Mouse (Mus musculus) mature B cell (primary cell): ENCODE results near the gene Cdk12.

ENCODE experiments used
- in situ Hi-C: fragments of 300-500 bp; cut with MboI; formaldehyde crosslinking; loops from 2 replicates; pipeline ENCODE4 v1.14.3; 2019

The Cdk12 gene

DNA sequence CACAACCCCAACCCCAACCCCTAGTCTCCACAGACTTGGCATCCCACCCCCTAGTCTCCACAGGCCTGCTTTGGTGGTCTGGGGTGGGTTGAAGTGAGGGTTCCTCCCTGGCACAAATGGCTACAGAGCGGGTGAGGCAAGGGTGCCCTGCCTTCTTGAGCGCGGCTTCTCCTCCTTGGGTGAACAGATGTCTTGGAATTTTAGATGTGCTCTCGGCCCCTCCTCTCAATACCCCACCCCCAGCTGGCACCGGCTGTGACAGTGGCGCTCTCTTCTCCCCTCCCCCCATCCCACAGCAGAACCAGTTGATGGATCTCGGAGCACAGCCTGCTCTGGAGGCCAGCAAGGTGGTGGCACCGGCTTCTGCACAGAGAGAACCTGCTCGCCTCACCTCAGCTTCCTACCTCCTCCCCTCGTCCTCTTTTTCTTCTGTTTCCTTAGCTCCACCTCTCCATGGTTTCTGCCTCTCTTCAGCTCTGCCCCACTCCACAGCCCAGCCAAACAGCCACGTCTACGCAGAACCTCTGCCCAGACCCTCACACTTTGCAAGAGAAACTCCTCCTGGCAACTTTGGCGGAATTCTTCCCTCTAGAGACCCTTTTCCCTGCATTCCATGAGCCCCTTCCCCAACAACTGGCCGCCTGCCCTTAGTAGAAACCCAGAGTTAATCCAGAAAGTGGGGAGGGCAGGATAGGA is 115.7 kb downstream of the Cdk12 start:
- in situ Hi-C loops: no loop called here

DNA sequence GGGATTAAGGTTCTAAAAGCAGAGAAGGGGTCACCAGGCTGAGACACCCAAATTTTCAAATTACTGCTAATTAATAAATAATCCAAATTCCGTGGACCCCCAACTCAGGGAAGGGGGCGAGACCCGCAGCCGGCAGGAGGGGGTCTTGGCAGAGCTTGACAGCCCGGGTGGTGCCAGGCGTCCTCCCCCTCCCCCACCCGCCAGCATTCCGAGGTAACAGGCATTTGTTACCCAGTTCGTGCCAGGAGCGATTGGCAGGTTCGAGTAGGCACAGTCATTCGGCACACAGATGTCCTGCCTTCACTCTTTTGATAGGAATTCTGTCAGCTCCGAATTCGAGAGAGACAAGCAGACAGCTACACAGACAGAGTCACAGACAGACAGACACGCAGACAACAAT is 116.3 kb downstream of the Cdk12 start:
- in situ Hi-C loops: no loop called here

DNA sequence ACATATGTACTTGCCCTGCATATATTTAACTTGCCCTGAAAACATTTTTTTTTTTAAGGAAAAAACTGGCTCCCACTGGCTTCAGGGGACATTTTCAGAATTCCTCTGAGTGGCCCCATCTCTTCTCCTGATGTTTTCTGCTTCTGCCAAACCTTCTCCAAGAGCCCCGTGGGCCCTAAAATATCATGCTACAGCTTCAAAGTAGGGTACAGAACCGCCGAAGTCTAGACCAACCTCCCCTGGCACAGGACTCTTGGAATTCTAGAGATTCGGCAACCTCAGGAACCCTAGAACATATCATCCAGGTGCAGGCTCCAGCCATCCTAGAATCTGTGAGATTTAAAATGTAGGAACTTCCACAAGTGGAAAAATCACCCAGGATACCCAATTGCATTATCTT is 116.7 kb downstream of the Cdk12 start:
- in situ Hi-C loops: no loop called here

DNA sequence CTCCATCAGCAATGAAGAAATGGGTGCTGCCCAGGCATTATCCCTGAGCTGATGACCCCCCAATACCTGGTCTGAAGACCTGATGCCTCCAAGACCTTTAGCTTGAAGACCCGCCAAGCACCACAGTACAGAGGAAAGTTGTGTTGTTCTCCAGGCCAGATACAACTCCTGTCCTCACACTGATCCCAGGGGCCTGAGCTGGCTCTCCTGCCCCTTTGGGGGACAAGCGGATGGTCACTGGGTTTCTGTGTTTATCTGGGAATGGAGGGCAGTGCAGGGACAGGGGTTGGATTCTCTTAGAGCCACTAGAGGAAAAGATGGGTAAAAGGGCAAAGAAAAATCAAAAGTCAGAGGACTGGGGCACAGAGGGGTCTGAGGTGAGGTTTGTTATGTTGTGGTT is 117.1 kb downstream of the Cdk12 start:
- in situ Hi-C loops: no loop called here

GRCm38 (mm10) chr11:98320381-98320780 is 117.5 kb downstream of the Cdk12 start:
- in situ Hi-C loops: no loop called here

- in situ Hi-C loops: no loop called here
These were observed 118.2 kb downstream of the Cdk12 start for GRCm38 (mm10) chr11:98320806-98321676.

GRCm38 (mm10) chr11:98321677-98322003 is 118.8 kb downstream of the Cdk12 start:
- in situ Hi-C loops: no loop called here

- in situ Hi-C loops: no loop called here
These were observed 119.3 kb downstream of the Cdk12 start for GRCm38 (mm10) chr11:98322159-98322558.

- in situ Hi-C loops: no loop called here
These were observed 120.4 kb downstream of the Cdk12 start for GRCm38 (mm10) chr11:98323136-98323866.

DNA sequence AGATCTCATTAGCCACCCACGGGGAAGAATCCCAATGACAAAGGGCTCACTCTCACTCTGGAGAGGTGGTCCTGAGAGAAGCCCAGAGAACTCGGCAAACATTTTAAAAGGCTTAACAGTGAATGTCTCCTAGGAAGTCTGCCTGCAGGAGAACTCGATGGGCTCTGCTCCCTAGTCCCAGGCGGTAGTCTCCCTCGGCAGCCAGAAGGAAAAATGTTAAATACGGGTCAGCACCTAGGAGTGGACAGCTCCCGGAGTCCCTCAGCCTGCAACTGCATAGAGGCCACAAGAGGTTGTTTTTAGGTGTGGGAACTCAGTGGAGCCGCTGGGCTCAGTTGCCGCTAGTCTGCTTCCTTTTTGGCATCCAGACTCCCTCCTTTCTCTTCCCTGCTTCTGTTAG is 121.1 kb downstream of the Cdk12 start:
- in situ Hi-C loops: no loop called here

DNA sequence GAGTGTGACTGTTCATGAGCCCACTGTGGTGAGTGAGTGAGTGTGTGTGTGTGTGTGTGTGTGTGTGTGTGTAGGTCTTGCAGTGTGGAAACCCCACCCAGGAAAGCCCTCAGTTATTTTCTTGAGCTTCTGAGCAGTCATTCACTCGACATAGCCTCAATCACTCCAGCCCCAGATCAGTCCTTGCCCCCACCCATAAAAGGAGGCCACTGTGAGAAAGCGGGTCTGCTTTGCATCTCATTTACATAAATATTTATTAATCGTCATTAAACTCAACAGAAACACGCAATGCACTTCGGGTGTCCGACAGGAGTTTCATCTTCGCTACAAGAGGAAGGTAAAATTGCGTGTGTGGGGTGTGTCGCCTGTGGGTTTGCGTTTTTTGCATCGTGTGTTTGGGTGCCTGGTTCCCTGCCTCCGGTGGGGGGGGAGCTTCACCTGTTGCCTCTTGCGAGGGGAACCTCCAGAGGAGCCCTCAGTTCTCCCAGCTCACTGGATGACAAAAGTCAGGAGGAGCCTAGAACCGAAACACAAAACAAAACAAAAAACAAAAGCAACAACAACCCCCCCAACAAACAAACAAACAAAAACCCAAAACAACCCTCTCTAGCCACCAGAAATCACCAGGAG is 122.4 kb downstream of the Cdk12 start:
- in situ Hi-C loops: no loop called here

- in situ Hi-C loops: no loop called here
These were observed 123.0 kb downstream of the Cdk12 start for GRCm38 (mm10) chr11:98325821-98326218.

DNA sequence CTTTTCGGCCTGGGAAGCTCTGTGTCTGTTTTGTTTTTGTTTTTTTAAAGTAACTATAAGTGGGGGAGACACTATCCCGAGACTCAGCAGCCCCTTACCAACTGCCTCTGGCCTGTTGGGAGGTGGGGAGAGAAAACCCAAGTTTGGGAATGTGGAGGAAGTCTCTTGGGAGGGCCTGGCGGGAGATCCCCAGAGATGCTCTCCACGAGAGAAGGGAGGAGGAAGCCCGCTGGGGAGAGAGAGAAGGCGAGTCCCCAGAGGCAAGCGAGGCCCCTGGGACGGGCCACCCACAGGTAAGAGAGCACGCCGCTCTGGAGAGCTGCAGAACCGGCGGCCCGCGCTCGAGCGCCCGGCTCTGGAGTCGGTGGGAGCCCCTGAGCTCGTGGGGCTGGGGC is 123.9 kb downstream of the Cdk12 start:
- in situ Hi-C loops: no loop called here

DNA sequence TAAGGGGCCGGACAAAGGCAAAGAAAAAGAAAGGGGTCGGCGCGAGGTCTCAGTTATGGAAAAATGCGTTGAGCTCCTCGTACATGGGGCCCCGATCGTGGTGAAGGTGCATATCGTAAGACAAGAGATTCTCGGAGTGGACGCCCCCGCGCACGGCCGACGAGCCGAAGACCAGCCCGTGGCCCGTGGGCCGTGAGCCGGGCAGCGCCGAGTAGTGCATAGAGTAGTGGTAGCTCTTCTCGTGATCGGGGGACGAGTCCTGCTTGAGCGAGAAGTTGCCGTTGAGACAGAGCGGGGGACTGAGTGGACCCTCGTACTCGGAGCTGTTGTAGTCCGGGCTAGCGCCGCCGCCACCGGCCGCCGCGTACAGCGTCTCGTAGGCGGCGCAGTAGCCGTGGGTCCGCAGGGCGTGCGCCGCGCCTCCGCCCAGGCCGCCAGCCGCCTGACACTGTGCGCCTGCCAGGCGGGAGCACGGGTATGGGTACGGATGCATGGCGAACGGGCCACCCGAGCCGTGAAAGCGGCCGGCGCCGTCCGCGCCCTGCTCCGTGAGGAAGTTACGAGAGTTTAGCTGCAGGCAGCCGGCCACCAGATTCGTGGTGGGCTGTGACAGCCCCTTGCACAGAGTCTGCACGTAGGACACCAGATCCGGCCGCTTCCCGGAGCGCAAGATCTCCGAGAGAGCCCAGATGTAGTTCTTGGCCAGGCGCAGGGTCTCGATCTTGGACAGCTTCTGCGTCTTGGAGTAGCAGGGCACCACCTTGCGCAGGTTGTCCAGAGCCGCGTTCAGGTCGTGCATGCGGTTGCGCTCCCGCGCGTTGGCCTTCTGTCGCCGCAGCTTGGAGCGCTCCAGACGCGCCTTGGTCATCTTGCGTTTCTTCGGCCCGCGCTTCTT is 124.5 kb downstream of the Cdk12 start:
- in situ Hi-C loops: no loop called here

DNA sequence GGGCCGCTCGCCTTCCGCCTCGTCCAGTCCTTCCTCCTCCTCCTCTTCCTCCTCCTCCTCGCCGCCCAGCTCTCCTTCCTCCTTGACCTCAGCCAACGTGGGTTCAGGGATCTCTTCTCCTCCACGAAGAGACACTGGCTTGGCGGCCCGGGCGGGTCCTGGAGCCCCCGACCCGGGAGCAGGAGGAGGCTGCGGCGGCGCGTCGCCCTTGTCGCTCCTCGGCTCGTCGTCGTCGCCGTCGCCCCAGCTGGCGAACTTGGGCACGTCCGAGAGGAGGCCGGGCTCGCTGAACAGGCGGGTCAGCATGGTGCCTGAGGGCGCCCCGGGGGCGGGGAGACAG is 125.1 kb downstream of the Cdk12 start:
- in situ Hi-C loops: no loop called here
